Mouse (Mus musculus) hindbrain, embryonic 14.5 days (tissue): Measurements from ENCODE around the gene Catsperg1. TPM values are rescaled to one million over a fixed set of nuclear protein-coding genes. Genes with fewer than 3 reads are reported as not detected.

ENCODE experiments used
- ATAC-seq: fragments of 200-750 bp; cut with Nextera tagmentation; 2 replicates; pipeline ENCODE4 v1.8.0; 2017; ENCODE audit warnings: moderate number of reproducible peaks, mild to moderate bottlenecking, moderate TSS enrichment, moderate library complexity; ENCODE audit not compliant: low FRiP score
- DNase-seq: peaks from one replicate; pipeline ENCODE4 v3.0.0-alpha.2; 2015; ENCODE audit warnings: low spot score
- H3K27ac ChIP-seq: fragments of 300-500 bp; sonication (generic); 2 replicates; pipeline ENCODE4 v1.5.1; 2014; ENCODE audit warnings: mild to moderate bottlenecking, moderate library complexity
- H3K27me3 ChIP-seq: fragments of 300-500 bp; sonication (generic); 2 replicates; pipeline ENCODE4 v1.6.1; 2014; ENCODE audit warnings: mild to moderate bottlenecking, low read length, mixed read lengths; ENCODE audit not compliant: control insufficient read depth, insufficient read depth
- H3K36me3 ChIP-seq: fragments of 300-500 bp; sonication (generic); replicated peaks from 2 replicates; pipeline ENCODE4 v1.6.1; 2014; ENCODE audit not compliant: control insufficient read depth, insufficient read depth
- H3K4me1 ChIP-seq: fragments of 300-500 bp; sonication (generic); replicated peaks from 2 replicates; pipeline ENCODE4 v1.6.1; 2014; ENCODE audit warnings: antibody characterized with exemption, low read length, mixed read lengths; ENCODE audit not compliant: control insufficient read depth, insufficient read depth
- H3K4me2 ChIP-seq: fragments of 300-500 bp; sonication (generic); replicated peaks from 2 replicates; pipeline ENCODE4 v1.6.1; 2014; ENCODE audit warnings: mild to moderate bottlenecking, moderate library complexity
- H3K4me3 ChIP-seq: fragments of 300-500 bp; sonication (generic); replicated peaks from 2 replicates; pipeline ENCODE4 v1.5.1; 2014; ENCODE audit warnings: mild to moderate bottlenecking, low read length
- H3K9ac ChIP-seq: fragments of 300-500 bp; sonication (generic); 2 replicates; pipeline ENCODE4 v1.6.1; 2014
- H3K9me3 ChIP-seq: fragments of 300-500 bp; sonication (generic); 2 replicates; pipeline ENCODE4 v1.6.1; 2016; ENCODE audit warnings: low read length; ENCODE audit not compliant: control insufficient read depth
- WGBS: fragments of 180-500 bp; shearing (Covaris S2); extraction: QIAGEN DNeasy Blood & Tissue Kit; methylation state at CpG from one replicate; pipeline ENCODE4 v1.1.7; 2014; 5-methylcytosine and 5-hydroxymethylcytosine counted together
- polyA plus RNA-seq: library from polyadenylated mRNA; unstranded; fragments of >200 nt; fragmentation: Nextera tagmentation; extraction: Ambion mirVana; gene quantifications from 2 replicates; pipeline ENCODE4 v1.2.1, GENCODE M21; 2014

Gene Catsperg1
- polyA plus RNA-seq, 1 experiment from 2014 or later: 3.3 TPM

DNA sequence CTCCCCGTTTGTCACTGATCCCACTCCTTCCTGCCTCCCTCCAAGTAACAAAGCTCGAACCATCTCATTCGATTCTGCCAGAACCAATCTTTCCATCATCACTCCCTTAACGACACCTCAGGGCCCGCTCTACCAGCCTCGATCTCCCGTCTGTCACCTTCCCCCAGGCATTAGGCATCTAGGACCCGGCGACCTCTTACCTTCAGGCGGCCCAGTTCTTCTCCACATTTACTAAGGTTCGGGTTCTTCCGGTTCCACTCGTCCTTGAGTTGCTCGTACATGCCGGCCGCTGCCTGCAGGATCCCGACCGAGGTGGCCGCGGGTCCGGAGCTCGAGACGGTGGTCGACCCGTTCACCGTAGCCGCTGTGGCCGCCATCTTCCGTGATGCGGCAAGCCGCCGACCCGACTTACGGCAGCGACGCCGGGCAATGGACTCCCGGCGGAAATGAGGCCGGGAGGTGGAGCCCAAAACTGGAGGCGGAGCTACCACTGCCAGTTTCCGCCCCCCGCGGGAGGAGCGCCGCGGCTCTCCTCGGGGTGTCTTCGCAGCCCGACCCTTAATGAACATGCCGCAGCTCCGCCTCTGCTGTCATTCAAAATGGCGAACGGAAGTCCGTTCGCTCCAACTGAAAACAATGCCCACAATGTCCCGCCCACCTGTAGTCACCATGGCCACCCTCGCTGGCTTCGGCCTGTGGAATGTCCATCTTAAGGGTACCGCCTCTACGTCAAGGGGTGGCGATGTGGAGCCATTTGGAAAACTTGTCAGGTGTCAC lies 33.6 kb downstream of the Catsperg1 start, which contains the start of gene Psmd8:
Psmd8 (minus strand) TSS at position 625 of the 777 bp plus-strand sequence.
- peak within 1 kb of the TSS; percentile 70 for H3K27ac ChIP-seq
- peak within 1 kb of the TSS; percentile 86 for H3K9ac ChIP-seq
- peaks cover 16% of the 10 kb centered on the region for H3K4me1 ChIP-seq
- ATAC-seq (peak; percentile 96), DNase-seq (peak; percentile 96)
- peak within 1 kb of the TSS; percentile 90 for H3K4me2 ChIP-seq
- peak within 1 kb of the TSS; percentile 78 for H3K4me3 ChIP-seq
- WGBS: under 1% methylated on average over 62 of the region's 62 CpGs
- no peaks in the 10 kb centered on the region for H3K9me3 ChIP-seq
- peaks cover 18% of the 10 kb centered on the region for H3K36me3 ChIP-seq
- 0 out of 2 replicates have a peak, but pooled peaks cover 2% of the 10 kb centered on the region for H3K27me3 ChIP-seq

DNA sequence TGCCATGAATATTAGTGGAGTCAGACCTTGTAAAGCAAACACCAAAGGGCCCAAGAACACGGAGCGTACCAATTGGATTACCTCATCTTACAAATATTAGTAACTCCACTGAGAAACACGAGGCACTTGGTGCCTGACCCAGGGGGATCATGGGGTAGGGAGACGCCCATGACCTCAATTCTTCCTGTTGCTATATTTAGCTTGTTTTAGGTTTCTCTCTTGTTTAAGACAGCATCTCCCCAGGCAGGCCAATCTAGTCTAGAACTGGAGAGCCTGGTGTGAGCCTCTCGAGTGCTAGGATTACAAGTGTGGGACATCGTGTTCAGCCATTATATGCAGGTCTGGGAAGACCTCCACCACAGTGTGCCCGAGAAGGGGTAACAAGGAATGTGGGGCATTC lies 34.5 kb downstream of the Catsperg1 start:
- Histone ChIP-seq H3K9ac (peak overlapping the region; percentile 86), H3K4me3 (peak overlapping the region; percentile 78), H3K27ac (no peak overlapping the region), H3K36me3 (peaks cover 27% of the 10 kb centered on the region), H3K27me3 (peaks cover 11% of the 10 kb centered on the region), H3K4me2 (peak overlapping the region; percentile 90), H3K9me3 (no peaks in the 10 kb centered on the region), H3K4me1 (peaks cover 16% of the 10 kb centered on the region)
- DNase-seq (no peak), ATAC-seq (no peak)
- 71% methylated on average over 7 of the region's 7 CpGs for WGBS

DNA sequence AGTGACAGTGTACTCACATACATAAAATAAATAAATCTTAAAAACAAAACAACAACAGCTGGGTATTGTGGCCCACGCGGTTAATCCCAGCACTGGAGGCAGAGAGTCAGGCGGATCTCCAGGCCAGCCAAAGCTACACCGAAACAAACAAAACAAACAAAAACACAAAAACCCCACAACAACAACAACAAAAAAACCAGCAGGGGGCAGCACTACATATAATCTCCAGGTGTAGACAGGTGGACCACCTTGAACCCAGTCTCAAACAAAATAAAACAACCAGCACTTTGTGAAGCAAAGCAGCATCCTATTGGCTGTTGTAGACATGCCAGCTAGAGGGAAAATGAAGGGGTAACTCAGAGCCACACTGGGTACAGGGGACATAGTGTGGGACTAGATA lies 35.7 kb downstream of the Catsperg1 start:
- 85% methylated on average over 4 of the region's 4 CpGs for WGBS
- Histone ChIP-seq H3K4me1 (peaks cover 16% of the 10 kb centered on the region), H3K9me3 (no peaks in the 10 kb centered on the region), H3K27me3 (peaks cover 23% of the 10 kb centered on the region), H3K27ac (no peak overlapping the region), H3K9ac (no peak overlapping the region), H3K36me3 (peaks cover 40% of the 10 kb centered on the region), H3K4me3 (no peak overlapping the region), H3K4me2 (no peak overlapping the region)
- DNase-seq (no peak), ATAC-seq (no peak)

DNA sequence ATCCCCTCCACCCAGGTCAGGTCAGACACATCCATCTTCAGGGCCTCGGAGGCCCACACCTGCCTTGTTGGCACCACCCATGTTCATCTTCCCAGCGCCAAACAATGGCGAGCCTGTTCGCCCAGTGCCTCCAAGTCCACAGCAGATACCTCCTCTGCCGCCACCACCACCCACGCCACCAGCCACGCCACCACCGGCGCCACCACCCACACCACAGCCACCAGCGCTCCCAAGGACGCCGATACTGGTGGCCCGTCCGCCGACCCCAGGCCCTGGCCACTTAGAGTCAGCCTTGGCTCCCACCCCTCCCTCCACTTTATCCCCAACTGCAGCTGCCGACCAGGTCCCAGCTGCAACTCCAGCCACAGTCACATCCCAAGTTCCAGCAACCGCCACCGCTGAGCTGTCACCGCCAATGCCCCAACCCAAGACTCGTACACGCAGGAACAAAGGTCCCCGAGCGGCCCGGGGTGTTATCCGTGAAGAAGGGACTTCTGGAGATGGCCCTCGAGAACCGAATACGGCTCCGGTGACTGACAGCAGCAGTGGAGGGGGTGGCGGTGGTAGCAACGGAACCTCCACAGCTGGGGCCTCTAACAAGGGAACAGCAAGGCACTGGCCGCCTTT lies 41.3 kb downstream of the Catsperg1 start:
- Histone ChIP-seq H3K4me1 (peaks cover 22% of the 10 kb centered on the region), H3K9ac (0 out of 2 replicates have a peak overlapping the region, but pooled peaks have one; percentile 31), H3K9me3 (no peaks in the 10 kb centered on the region), H3K36me3 (peaks cover 46% of the 10 kb centered on the region), H3K4me3 (0 out of 2 replicates have a peak overlapping the region, but pooled peaks have one; percentile 47), H3K27me3 (peaks cover 50% of the 10 kb centered on the region), H3K4me2 (no peak overlapping the region), H3K27ac (no peak overlapping the region)
- no peak for ATAC-seq
- WGBS: 27% methylated on average over 32 of the region's 32 CpGs
- no peak for DNase-seq

DNA sequence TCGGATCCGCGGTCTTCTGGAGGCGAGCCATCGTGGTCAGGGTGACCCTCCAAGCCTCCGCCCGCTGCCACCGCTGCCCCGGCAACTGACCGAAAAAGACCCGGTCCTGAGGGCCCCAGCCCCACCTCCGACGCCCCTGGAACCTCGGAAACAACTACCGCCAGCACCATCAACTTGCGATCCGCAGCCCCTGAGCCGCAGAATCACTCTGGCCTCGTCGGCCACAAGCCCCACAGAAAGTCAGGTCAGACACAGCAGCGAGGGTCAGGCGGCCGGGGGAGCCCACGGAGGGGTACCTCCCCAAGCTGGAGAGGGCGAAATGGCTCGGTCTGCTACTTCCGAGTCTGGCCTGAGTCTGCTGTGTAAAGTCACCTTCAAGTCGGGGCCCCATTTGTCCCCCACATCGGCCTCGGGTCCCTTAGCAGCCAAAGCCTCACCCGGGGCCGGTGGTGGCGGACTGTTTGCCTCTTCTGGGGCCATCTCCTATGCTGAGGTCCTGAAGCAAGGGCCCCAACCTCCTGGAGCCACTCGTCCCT lies 42.2 kb downstream of the Catsperg1 start:
- WGBS: 6% methylated on average over 34 of the region's 34 CpGs
- peak overlapping the region; percentile 31 for H3K9ac ChIP-seq
- no peak overlapping the region for H3K27ac ChIP-seq
- peaks cover 50% of the 10 kb centered on the region for H3K27me3 ChIP-seq
- H3K36me3 ChIP-seq: peaks cover 42% of the 10 kb centered on the region
- ATAC-seq: no peak
- peaks cover 22% of the 10 kb centered on the region for H3K4me1 ChIP-seq
- no peaks in the 10 kb centered on the region for H3K9me3 ChIP-seq
- peak overlapping the region; percentile 57 for H3K4me2 ChIP-seq
- DNase-seq: no peak
- peak overlapping the region; percentile 47 for H3K4me3 ChIP-seq

DNA sequence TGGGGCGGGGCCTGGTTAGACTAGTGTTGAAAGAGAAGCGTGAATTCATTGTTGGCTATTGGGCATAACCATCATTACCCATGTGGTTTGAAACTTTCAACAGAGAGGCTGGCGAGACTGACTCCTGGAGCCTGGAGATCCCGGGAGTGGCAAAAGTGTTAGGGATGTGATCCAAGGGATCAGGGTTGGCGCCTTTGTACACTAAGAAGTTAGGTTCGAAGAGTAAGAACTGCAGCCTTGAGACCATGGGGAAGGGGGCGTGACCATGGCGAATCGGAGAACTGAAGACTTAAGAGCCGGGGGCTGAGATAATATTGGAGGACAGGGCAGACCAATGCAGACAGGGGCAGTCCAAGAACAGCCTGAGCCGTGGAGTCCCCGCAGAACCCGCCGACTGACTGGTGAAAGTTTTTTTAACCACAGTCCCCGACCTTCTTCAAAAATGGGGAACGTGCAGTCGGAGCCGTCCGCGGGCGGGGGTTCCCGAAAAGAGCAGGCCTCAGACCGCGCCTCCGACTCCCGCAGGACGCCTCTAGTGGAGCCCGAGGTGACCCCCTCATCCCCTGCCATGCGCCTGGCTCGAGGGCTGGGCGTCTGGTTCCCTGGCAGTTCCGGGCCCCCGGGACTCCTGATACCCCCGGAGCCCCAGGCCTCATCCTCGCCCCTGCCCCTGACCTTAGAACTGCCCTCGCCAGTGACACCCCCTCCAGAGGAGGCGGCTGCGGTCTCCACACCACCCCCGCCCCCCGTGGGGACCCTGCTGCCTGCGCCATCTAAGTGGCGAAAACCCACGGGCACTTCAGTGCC lies 42.9 kb downstream of the Catsperg1 start:
- Histone ChIP-seq H3K4me2 (peak overlapping the region; percentile 57), H3K27me3 (peaks cover 50% of the 10 kb centered on the region), H3K4me1 (peaks cover 22% of the 10 kb centered on the region), H3K9ac (no peak overlapping the region), H3K9me3 (no peaks in the 10 kb centered on the region), H3K27ac (no peak overlapping the region), H3K4me3 (peak overlapping the region; percentile 47), H3K36me3 (peaks cover 39% of the 10 kb centered on the region)
- no peak for DNase-seq
- WGBS: 1% methylated on average over 43 of the region's 43 CpGs
- ATAC-seq: no peak

DNA sequence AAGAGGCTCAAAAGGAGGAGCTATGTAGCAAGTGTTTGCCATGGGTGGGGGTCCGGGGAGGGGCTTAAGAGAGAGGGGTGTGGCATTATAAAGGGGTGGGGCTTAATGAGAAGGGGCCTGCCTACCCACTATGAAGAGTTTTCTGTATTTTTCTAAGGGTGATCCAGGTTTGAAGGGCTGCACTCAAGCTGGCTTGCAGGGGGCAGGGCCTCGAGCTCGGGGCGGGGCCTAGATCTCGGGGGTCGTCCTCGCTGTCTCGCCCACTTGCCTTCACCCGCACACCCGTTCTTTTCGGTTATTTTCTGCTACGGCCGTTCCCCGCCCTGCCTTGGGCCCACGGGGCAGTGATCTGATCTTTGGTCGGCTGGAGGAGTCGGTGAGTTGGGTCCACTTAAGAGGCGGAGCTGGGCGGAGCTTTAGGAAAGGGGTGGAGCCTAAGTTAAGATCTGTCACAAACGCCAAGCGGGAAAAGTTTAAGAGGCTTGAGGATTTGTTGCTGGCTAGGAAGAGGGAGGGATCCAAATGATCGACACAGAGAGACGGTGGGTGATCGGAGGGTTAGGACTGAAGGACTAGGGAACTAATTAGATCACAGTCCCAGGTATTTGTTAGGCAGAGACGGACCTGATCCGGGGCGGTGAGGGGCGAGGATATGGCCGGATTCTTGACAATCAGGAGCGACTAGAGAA lies 43.6 kb downstream of the Catsperg1 start, which contains the start of the genes Ggn and Spred3:
Ggn (plus strand) TSS at position 145 of the 689 bp plus-strand sequence.
Spred3 (minus strand) TSS at position 346 of the 689 bp plus-strand sequence.
- Histone ChIP-seq H3K4me3 (peak within 1 kb of the TSS; percentile 47), H3K4me1 (peaks cover 22% of the 10 kb centered on the region), H3K4me2 (peak within 1 kb of the TSS; percentile 57), H3K9ac (peak within 1 kb of the TSS; percentile 57), H3K9me3 (no peaks in the 10 kb centered on the region), H3K36me3 (peaks cover 35% of the 10 kb centered on the region), H3K27me3 (peaks cover 48% of the 10 kb centered on the region), H3K27ac (peak within 1 kb of the TSS; percentile 72)
- WGBS: under 1% methylated on average over 30 of the region's 30 CpGs
- ATAC-seq (peak; percentile 17), DNase-seq (peak; percentile 69)

DNA sequence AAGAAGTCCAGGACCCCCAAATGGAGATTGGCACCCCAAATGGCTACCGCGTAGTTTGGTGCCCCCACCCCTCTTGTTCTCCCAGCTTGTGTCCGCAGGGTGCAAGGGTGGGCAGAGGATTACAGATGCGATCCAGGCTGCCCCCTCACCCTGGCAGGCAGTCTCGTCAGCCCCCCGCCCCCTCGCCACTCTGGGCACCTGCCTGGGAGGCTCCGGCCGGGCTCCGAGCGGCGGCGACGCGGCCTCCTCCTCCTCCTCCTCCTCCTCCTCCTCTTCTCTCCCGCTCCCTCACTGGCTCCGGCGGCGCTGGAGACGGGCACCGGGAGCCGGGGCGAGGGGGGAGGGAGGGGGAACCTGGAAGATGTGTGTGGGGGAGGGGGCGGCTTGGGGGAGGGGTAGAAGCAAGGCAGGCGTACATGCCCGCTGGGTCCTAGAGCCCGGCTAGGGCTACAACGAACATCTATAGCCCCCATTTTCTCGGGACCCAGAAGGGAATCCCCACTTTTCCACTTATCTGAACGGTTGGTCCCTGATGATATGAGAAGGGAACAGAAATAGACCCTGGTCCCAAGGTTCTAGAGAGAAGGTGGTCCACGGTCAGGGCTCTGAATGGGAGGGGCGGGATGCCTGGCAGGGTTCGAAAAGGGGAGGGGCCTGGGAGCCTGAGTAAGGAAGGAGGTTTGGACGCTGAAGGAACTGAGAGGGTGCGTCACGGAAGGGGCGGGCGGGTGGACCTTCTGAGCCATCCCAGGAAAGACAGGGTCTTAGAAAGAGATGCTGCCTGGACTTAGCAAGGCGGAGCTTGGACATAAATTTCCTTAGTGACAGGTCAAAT lies 44.4 kb downstream of the Catsperg1 start:
- peak overlapping the region; percentile 47 for H3K4me3 ChIP-seq
- peaks cover 40% of the 10 kb centered on the region for H3K27me3 ChIP-seq
- no peaks in the 10 kb centered on the region for H3K9me3 ChIP-seq
- H3K36me3 ChIP-seq: peaks cover 31% of the 10 kb centered on the region
- peak; percentile 81 for ATAC-seq
- peak overlapping the region; percentile 57 for H3K4me2 ChIP-seq
- peak overlapping the region; percentile 57 for H3K9ac ChIP-seq
- peak; percentile 80 for DNase-seq
- peaks cover 22% of the 10 kb centered on the region for H3K4me1 ChIP-seq
- H3K27ac ChIP-seq: peak overlapping the region; percentile 72
- WGBS: 1% methylated on average over 33 of the region's 39 CpGs
